Mouse (Mus musculus) midbrain, embryonic 12.5 days (tissue): ENCODE data around the gene Fam129a. TPM values are rescaled to one million over a fixed set of nuclear protein-coding genes. Genes with fewer than 3 reads are reported as not detected.
"Not testable (repeated sequence)": the region's sequence is repeated elsewhere in the genome, so short reads cannot be mapped to it uniquely, and the experiment has no call there.

Experiments used
- ATAC-seq: fragments of 200-750 bp; cut with Nextera tagmentation; 2 replicates; pipeline ENCODE4 v1.8.0; 2017; ENCODE audit warnings: low read depth, moderate TSS enrichment, moderate library complexity; ENCODE audit not compliant: low FRiP score
- H3K27ac ChIP-seq: fragments of 300-500 bp; sonication (generic); replicated peaks from 2 replicates; pipeline ENCODE4 v1.5.1; 2016; ENCODE audit warnings: mild to moderate bottlenecking
- H3K27me3 ChIP-seq: fragments of 300-500 bp; sonication (generic); 2 replicates; pipeline ENCODE4 v1.6.1; 2016; ENCODE audit warnings: mild to moderate bottlenecking
- H3K36me3 ChIP-seq: fragments of 300-500 bp; sonication (generic); 2 replicates; pipeline ENCODE4 v1.6.1; 2016
- H3K4me1 ChIP-seq: fragments of 300-500 bp; sonication (generic); 2 replicates; pipeline ENCODE4 v1.6.1; 2016
- H3K4me2 ChIP-seq: fragments of 300-500 bp; sonication (generic); replicated peaks from 2 replicates; pipeline ENCODE4 v1.6.1; 2016; ENCODE audit warnings: mild to moderate bottlenecking, moderate library complexity
- H3K4me3 ChIP-seq: fragments of 300-500 bp; sonication (generic); 2 replicates; pipeline ENCODE4 v1.5.1; 2016; ENCODE audit warnings: mild to moderate bottlenecking
- H3K9ac ChIP-seq: fragments of 300-500 bp; sonication (generic); replicated peaks from 2 replicates; pipeline ENCODE4 v1.6.1; 2016; ENCODE audit warnings: mild to moderate bottlenecking, moderate library complexity
- H3K9me3 ChIP-seq: fragments of 300-500 bp; sonication (generic); 2 replicates; pipeline ENCODE4 v1.6.1; 2016; ENCODE audit warnings: mild to moderate bottlenecking
- WGBS: fragments of 180-500 bp; shearing (Covaris S2); methylation state at CpG from one replicate; pipeline ENCODE4 v1.1.7; 2016; 5-methylcytosine and 5-hydroxymethylcytosine counted together
- polyA plus RNA-seq: library from polyadenylated mRNA; unstranded; fragments of >200 nt; fragmentation: Nextera tagmentation; extraction: Ambion mirVana; gene quantifications from 2 replicates; pipeline ENCODE4 v1.2.1, GENCODE M21; 2016

Gene Fam129a
- polyA plus RNA-seq, 1 experiment from 2014 or later = 0.63 TPM

- no peak overlapping the region for H3K9ac ChIP-seq
- no peak overlapping the region for H3K27ac ChIP-seq
- WGBS = 93% methylated on average over 7 of the region's 7 CpGs
- H3K36me3 ChIP-seq = no peaks in the 10 kb centered on the region
- no peaks in the 10 kb centered on the region for H3K9me3 ChIP-seq
- no peaks in the 10 kb centered on the region for H3K4me1 ChIP-seq
- H3K27me3 ChIP-seq = no peaks in the 10 kb centered on the region
- no peak overlapping the region for H3K4me3 ChIP-seq
- no peak overlapping the region for H3K4me2 ChIP-seq
- no peak for ATAC-seq
Observed at GRCm38 (mm10) chr1:151741199-151741621, 170.2 kb downstream of the Fam129a start.

- H3K27me3 ChIP-seq, H3K4me3 ChIP-seq, H3K9me3 ChIP-seq, H3K27ac ChIP-seq, H3K9ac ChIP-seq, ATAC-seq, H3K4me1 ChIP-seq, H3K4me2 ChIP-seq, H3K36me3 ChIP-seq: not testable (repeated sequence)
- WGBS = 97% methylated on average over 2 of the region's 2 CpGs
Observed at GRCm38 (mm10) chr1:151749894-151750293, 178.9 kb downstream of the Fam129a start.

- no peaks in the 10 kb centered on the region for H3K9me3 ChIP-seq
- peaks cover 19% of the 10 kb centered on the region for H3K4me1 ChIP-seq
- no peaks in the 10 kb centered on the region for H3K27me3 ChIP-seq
- no peak overlapping the region for H3K27ac ChIP-seq
- ATAC-seq = no peak
- WGBS = 83% methylated on average over 4 of the region's 4 CpGs
- H3K36me3 ChIP-seq = no peaks in the 10 kb centered on the region
- H3K9ac ChIP-seq = no peak overlapping the region
- no peak overlapping the region for H3K4me2 ChIP-seq
- no peak overlapping the region for H3K4me3 ChIP-seq
Observed at GRCm38 (mm10) chr1:151752946-151753345, 182.0 kb downstream of the Fam129a start.

- 85% methylated on average over 8 of the region's 8 CpGs for WGBS
- no peak overlapping the region for H3K4me3 ChIP-seq
- no peaks in the 10 kb centered on the region for H3K9me3 ChIP-seq
- H3K27me3 ChIP-seq = no peaks in the 10 kb centered on the region
- H3K27ac ChIP-seq = no peak overlapping the region
- H3K9ac ChIP-seq = no peak overlapping the region
- H3K36me3 ChIP-seq = no peaks in the 10 kb centered on the region
- peaks cover 19% of the 10 kb centered on the region for H3K4me1 ChIP-seq
- no peak for ATAC-seq
- no peak overlapping the region for H3K4me2 ChIP-seq
Observed at GRCm38 (mm10) chr1:151753374-151753929, 182.5 kb downstream of the Fam129a start.

- H3K9ac ChIP-seq = 0 out of 2 replicates have a peak overlapping the region, but pooled peaks have one; percentile 82
- no peaks in the 10 kb centered on the region for H3K9me3 ChIP-seq
- H3K36me3 ChIP-seq = no peaks in the 10 kb centered on the region
- ATAC-seq = no peak
- peaks cover 19% of the 10 kb centered on the region for H3K4me1 ChIP-seq
- peak overlapping the region; percentile 56 for H3K4me2 ChIP-seq
- no peaks in the 10 kb centered on the region for H3K27me3 ChIP-seq
- peak overlapping the region; percentile 93; the same call in 1 of the 2 replicates for H3K4me3 ChIP-seq
- 76% methylated on average over 10 of the region's 10 CpGs for WGBS
- H3K27ac ChIP-seq = no peak overlapping the region
Observed at GRCm38 (mm10) chr1:151754028-151754489, 183.1 kb downstream of the Fam129a start.

GRCm38 (mm10) chr1:151754881-151755659 is 184.1 kb downstream of the Fam129a start, which contains the start of gene Edem3:
TSS of gene Edem3 (plus strand) at chr1:151755371.
- no peaks in the 10 kb centered on the region for H3K36me3 ChIP-seq
- H3K4me3 ChIP-seq = peak within 1 kb of the TSS; percentile 93
- ATAC-seq = peak; percentile 99
- H3K27ac ChIP-seq = peak within 1 kb of the TSS; percentile 91
- H3K4me1 ChIP-seq = peaks cover 19% of the 10 kb centered on the region
- H3K9me3 ChIP-seq = no peaks in the 10 kb centered on the region
- no peaks in the 10 kb centered on the region for H3K27me3 ChIP-seq
- peak within 1 kb of the TSS; percentile 82 for H3K9ac ChIP-seq
- H3K4me2 ChIP-seq = peak within 1 kb of the TSS; percentile 97
- WGBS = under 1% methylated on average over 64 of the region's 64 CpGs

- H3K9ac ChIP-seq = peak overlapping the region; percentile 82
- ATAC-seq = no peak
Observed at GRCm38 (mm10) chr1:151755660-151756424, 184.9 kb downstream of the Fam129a start.

GRCm38 (mm10) chr1:151756425-151756728 is 185.4 kb downstream of the Fam129a start:
- WGBS = 31% methylated on average over 1 of the region's 1 CpGs
- peak overlapping the region; percentile 82; the same call in 1 of the 2 replicates for H3K9ac ChIP-seq
- ATAC-seq = no peak

More at GRCm38 (mm10) chr1:151755660-151756424, 184.9 kb downstream of the Fam129a start:
- peaks cover 19% of the 10 kb centered on the region for H3K4me1 ChIP-seq
- no peaks in the 10 kb centered on the region for H3K27me3 ChIP-seq
- 7% methylated on average over 36 of the region's 36 CpGs for WGBS
- peak overlapping the region; percentile 97 for H3K4me2 ChIP-seq
- no peaks in the 10 kb centered on the region for H3K9me3 ChIP-seq
- peak overlapping the region; percentile 91 for H3K27ac ChIP-seq
- H3K36me3 ChIP-seq = no peaks in the 10 kb centered on the region
- H3K4me3 ChIP-seq = peak overlapping the region; percentile 93

GRCm38 (mm10) chr1:151758301-151758700 is 187.3 kb downstream of the Fam129a start:
- 92% methylated on average over 6 of the region's 6 CpGs for WGBS
- H3K4me1 ChIP-seq = peaks cover 19% of the 10 kb centered on the region
- no peak overlapping the region for H3K4me2 ChIP-seq
- H3K9me3 ChIP-seq = no peaks in the 10 kb centered on the region
- 0 out of 2 replicates have a peak, but pooled peaks cover 6% of the 10 kb centered on the region for H3K36me3 ChIP-seq
- no peak overlapping the region for H3K27ac ChIP-seq
- H3K27me3 ChIP-seq = no peaks in the 10 kb centered on the region
- H3K9ac ChIP-seq = no peak overlapping the region
- no peak for ATAC-seq
- H3K4me3 ChIP-seq = no peak overlapping the region

More at GRCm38 (mm10) chr1:151756425-151756728, 185.4 kb downstream of the Fam129a start:
- H3K4me2 ChIP-seq = peak overlapping the region; percentile 97
- H3K9me3 ChIP-seq = no peaks in the 10 kb centered on the region
- H3K27me3 ChIP-seq = no peaks in the 10 kb centered on the region
- H3K4me1 ChIP-seq = peaks cover 19% of the 10 kb centered on the region
- peak overlapping the region; percentile 93 for H3K4me3 ChIP-seq
- H3K36me3 ChIP-seq = 0 out of 2 replicates have a peak, but pooled peaks cover 5% of the 10 kb centered on the region
- no peak overlapping the region for H3K27ac ChIP-seq

GRCm38 (mm10) chr1:151758991-151759390 is 188.0 kb downstream of the Fam129a start:
- 84% methylated on average over 2 of the region's 2 CpGs for WGBS
- 0 out of 2 replicates have a peak, but pooled peaks cover 6% of the 10 kb centered on the region for H3K36me3 ChIP-seq
- H3K4me1 ChIP-seq = peaks cover 19% of the 10 kb centered on the region

GRCm38 (mm10) chr1:151764236-151764635 is 193.2 kb downstream of the Fam129a start:
- no peak overlapping the region for H3K4me2 ChIP-seq
- ATAC-seq = no peak
- no peaks in the 10 kb centered on the region for H3K9me3 ChIP-seq
- H3K36me3 ChIP-seq = 0 out of 2 replicates have a peak, but pooled peaks cover 6% of the 10 kb centered on the region
- H3K9ac ChIP-seq = no peak overlapping the region
- H3K27me3 ChIP-seq = no peaks in the 10 kb centered on the region
- no peak overlapping the region for H3K27ac ChIP-seq
- 81% methylated on average over 3 of the region's 3 CpGs for WGBS
- no peak overlapping the region for H3K4me3 ChIP-seq
- H3K4me1 ChIP-seq = no peaks in the 10 kb centered on the region

More at GRCm38 (mm10) chr1:151758991-151759390, 188.0 kb downstream of the Fam129a start:
- Histone ChIP-seq H3K4me2 (no peak overlapping the region), H3K27ac (no peak overlapping the region), H3K4me3 (no peak overlapping the region), H3K9me3 (no peaks in the 10 kb centered on the region), H3K27me3 (no peaks in the 10 kb centered on the region), H3K9ac (no peak overlapping the region)
- ATAC-seq = no peak
